Mouse (Mus musculus) MEL-GATA-1-ER (cell line): Measurements from ENCODE around the gene Olfr1445.

ENCODE experiments used
- DNase-seq: peaks from one replicate; pipeline ENCODE4 v3.0.0-alpha.2; 2012; ENCODE audit warnings: low read depth; ENCODE audit errors: extremely low read depth

Olfr1445 gene

DNA sequence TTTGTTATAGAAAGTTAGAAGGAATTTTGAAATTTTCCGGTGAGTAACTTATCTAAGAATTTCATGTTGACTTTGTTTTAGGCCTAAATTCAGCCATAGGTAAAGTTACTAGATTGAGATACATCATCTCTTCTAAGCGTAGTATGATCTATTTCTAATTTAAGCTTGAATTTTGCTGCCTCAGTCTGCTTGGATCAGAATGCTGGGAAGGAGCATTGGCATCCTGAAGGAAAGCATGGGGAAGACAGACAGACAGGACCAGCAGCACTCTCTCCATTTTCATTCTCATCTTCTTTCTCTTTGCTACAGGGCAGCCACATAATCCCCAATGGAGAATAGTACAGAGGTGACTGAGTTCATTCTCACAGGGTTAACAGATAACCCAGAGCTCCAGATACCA is at the start of gene Olfr1445:
Gene Olfr1445 (plus strand): TSS at position 301 of the 400 bp plus-strand sequence.
- no peak for DNase-seq

DNA sequence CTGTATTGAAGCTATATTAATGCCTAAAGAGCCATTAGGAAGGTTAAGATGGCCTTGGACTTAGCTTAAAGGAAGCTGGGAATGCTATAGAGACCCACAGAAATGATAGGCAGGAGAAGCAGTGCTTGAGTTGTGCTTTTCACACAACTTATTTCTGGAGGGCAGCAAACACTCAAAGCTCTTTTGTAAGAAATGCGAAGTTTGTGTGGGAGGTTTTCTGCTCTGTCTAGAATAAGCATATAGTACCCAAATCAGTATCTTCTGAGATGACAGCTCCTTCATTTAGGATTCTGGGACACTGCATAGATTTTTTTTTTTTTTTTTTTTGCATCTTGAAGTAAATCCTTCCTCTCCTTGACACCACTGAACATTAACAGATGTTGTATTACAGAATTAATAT is 45.1 kb upstream of the Olfr1445 start:
- DNase-seq, result no peak

- no peak for DNase-seq
Measured at GRCm38 (mm10) chr19:12846382-12846781, 37.3 kb upstream of the Olfr1445 start, which contains the start of gene Gm5244. Gene Gm5244, plus strand, starts transcription at chr19:12846682.

GRCm38 (mm10) chr19:12856983-12857382 is 26.7 kb upstream of the Olfr1445 start, which contains the start of gene Olfr1444:
Gene Olfr1444, plus strand, starts transcription at chr19:12857283.
- no peak for DNase-seq

- no peak for DNase-seq
Measured at GRCm38 (mm10) chr19:12893424-12893823, 9.8 kb downstream of the Olfr1445 start, which contains the start of gene Olfr1446. Gene Olfr1446, minus strand, starts transcription at chr19:12893524.

DNA sequence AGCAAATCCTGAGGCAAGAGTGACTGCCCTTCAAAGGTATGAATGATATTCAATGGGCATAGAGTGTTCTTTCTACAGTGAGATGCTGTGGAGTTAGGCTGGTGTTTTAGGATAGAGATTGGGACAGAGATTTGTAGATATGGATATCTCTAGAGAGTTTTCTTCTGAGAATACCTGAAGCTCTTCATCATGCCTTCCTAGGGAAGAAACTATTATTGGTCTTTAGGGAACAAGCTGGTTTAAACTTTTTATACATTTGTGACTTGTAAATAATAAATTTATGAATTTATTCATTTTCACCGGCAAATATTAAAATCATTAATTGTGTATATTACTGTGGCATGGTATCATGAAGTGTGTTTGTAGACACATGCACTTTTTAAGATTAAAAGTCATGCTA is 20.0 kb downstream of the Olfr1445 start, which contains the start of gene Olfr1447:
Gene Olfr1447 (minus strand): TSS at position 101 of the 400 bp plus-strand sequence.
- no peak for DNase-seq

- DNase-seq, result no peak
Measured at GRCm38 (mm10) chr19:12924319-12924718, 40.7 kb downstream of the Olfr1445 start, which contains the start of gene Olfr1448. Gene Olfr1448, minus strand, starts transcription at chr19:12924419.

DNA sequence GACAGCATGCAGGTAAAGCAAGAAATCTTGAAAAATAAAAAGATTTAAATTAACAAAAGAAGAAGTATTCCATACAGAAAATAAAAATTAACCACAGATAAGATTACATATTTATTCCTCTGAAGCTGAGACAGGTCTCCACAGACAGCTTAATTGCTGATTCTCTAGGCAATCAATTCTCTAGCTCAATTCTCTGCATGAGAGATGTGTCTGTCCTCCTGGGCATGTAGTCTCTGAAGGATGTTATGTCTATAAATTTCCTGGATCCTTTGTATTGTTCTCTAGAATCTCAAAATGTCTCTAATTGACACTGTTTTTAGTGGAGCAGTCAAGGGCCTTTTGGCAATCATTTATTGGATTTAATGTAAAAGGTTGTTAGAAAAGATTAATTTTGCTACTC is 46.9 kb downstream of the Olfr1445 start, which contains the start of gene Olfr1449:
Gene Olfr1449 (plus strand): TSS at position 301 of the 400 bp plus-strand sequence.
- no peak for DNase-seq
